29 mouse cellular contexts compared by ENCODE assay signal in genomic region chr6:125511196-125511595, GRCm38 (mm10). TPM values are rescaled to one million over a fixed set of nuclear protein-coding genes. Genes with fewer than 3 reads are reported as not detected.
DNase-seq lines count a peak whose midpoint lies in the region; ATAC-seq and TF ChIP-seq lines count a peak whose summit lies in the region.
"Had no signal": no experiment of that assay in that cellular context is flagged by ENCODE, and none has a peak within 500 bp of the region (broad histone marks: within the 10 kb centered on the region; RNA-seq: fewer than 3 reads in every experiment).

No protein-coding gene starts in this region.

- no peaks in the 10 kb centered on the region for H3K79me2 ChIP-seq in myocyte (ENCODE audit: control insufficient read depth, insufficient read depth)

- no peak for TF ChIP-seq POLR2A in myocyte (IDR thresholded peaks at IDR 0.05; ENCODE audit: insufficient read length, low read depth)

- peak overlapping the region; percentile 39 for H3K4me2 ChIP-seq in myocyte (ENCODE audit: low read depth)
- H3K4me2 ChIP-seq: forebrain, embryonic 15.5 days; hindbrain, embryonic 14.5 days; kidney, embryonic 15.5 days; liver, embryonic 15.5 days; lung, embryonic 14.5 days; midbrain, embryonic 13.5 days; neural tube, embryonic 15.5 days had no signal

- ATAC-seq in granulocyte monocyte progenitor cell, adult 5-6 weeks (replicated peaks; ENCODE audit: poor library complexity, severe bottlenecking) = peak; percentile 33
- ATAC-seq: forebrain, embryonic 15.5 days; intestine, postnatal 0 days; midbrain, embryonic 13.5 days; Patski had no signal

- H3K27me3 ChIP-seq in myocyte (ENCODE audit: control insufficient read depth, insufficient read depth, insufficient read length) = no peaks in the 10 kb centered on the region
- H3K27me3 ChIP-seq: CH12.LX; forebrain, embryonic 15.5 days; kidney, embryonic 15.5 days; liver, embryonic 15.5 days; midbrain, embryonic 13.5 days; neural tube, embryonic 15.5 days; Patski had no signal

- H3K4me3 ChIP-seq in myocyte = no peak overlapping the region
- H3K4me3 ChIP-seq: forebrain, embryonic 10.5 days; forebrain, embryonic 15.5 days; kidney, embryonic 15.5 days; liver, embryonic 15.5 days; midbrain, embryonic 13.5 days; neural tube, embryonic 15.5 days had no signal

- H3K36me3 ChIP-seq in myocyte (ENCODE audit: control insufficient read depth, insufficient read depth) = no peaks in the 10 kb centered on the region
- H3K36me3 ChIP-seq: forebrain, embryonic 10.5 days; forebrain, embryonic 15.5 days; kidney, embryonic 15.5 days; liver, embryonic 15.5 days; midbrain, embryonic 13.5 days; neural tube, embryonic 15.5 days had no signal

- peak; percentile 60 for DNase-seq in layer of hippocampus, adult 9-11 months
- no peak for DNase-seq in layer of hippocampus, adult 11-12 months (ENCODE audit: low spot score)
- peak; percentile 60 for DNase-seq in NIH3T3 (ENCODE audit: low read depth)
- DNase-seq in kidney, adult 9 months = no peak
- no peak for DNase-seq in cerebellum, adult 18-20 months
- no peak for DNase-seq in kidney, postnatal 10 days
- DNase-seq: adrenal gland, postnatal 10 days; cerebellum, adult 11 months; cerebellum, postnatal 10 days; heart, postnatal 36 days; kidney, postnatal 36 days; layer of hippocampus, postnatal 36 days; lung, embryonic 14.5 days; lung, postnatal 14 days; retina, postnatal 1 day; right cerebral cortex, postnatal 14 days; thymus, postnatal 25 days had no signal

- no peak overlapping the region for H3ac ChIP-seq in myocyte (ENCODE audit: control insufficient read depth, insufficient read length)

TF ChIP-seq in myocyte, 11 proteins besides CTCF, POLR2A, EP300 and RAD21:
- TF ChIP-seq E2F4 (IDR thresholded peaks at IDR 0.05; ENCODE audit: insufficient read depth) (no peak), MYOD1 (IDR thresholded peaks at IDR 0.05; ENCODE audit: control insufficient read depth in 1 of 3, insufficient read length in 2 of 3, low read depth in 2 of 3) (peak in 1 of 3 experiments; percentile 4)

RNA-seq across cellular contexts. Expression of gene Cd9, which starts 16.6 kb away (rescaled TPM):
- total RNA-seq in granulocyte monocyte progenitor cell, adult 5-6 weeks (2014; fragmentation: Nextera tagmentation) = 22.5 and 27.5 TPM in 2 replicates
- 27.7 and 31.3 TPM in 2 replicates for total RNA-seq in granulocyte monocyte progenitor cell, adult 5-6 weeks (2017)
- polyA plus RNA-seq in myocyte (2012; fragmentation: generic; extraction: Trizol) = 216 TPM

RNA-seq across cellular contexts. Expression of gene Vwf, which starts 35.4 kb away (rescaled TPM):
- total RNA-seq in granulocyte monocyte progenitor cell, adult 5-6 weeks (2014; fragmentation: Nextera tagmentation) = 0.43 and 5.1 TPM in 2 replicates
- 0.10 and 0.39 TPM in 2 replicates for total RNA-seq in granulocyte monocyte progenitor cell, adult 5-6 weeks (2017)
- polyA plus RNA-seq in myocyte (2012; fragmentation: generic; extraction: Trizol) = 1.2 TPM
- total RNA-seq: CH12.LX had no signal

Comparison
In these comparisons a context has a peak if more than half of its experiments do, and no peak if none do; other contexts are left out.
1. DNase-seq: peak in layer of hippocampus, adult 9-11 months (single experiment) and NIH3T3 (single experiment); none in layer of hippocampus, adult 11-12 months (single experiment), kidney, adult 9 months (single experiment), cerebellum, adult 18-20 months (0 of 2) and kidney, postnatal 10 days (single experiment).